Mouse (Mus musculus) heart, postnatal 0 days (tissue): ENCODE results near the gene Cwc15. TPM values are rescaled to one million over a fixed set of nuclear protein-coding genes. Genes with fewer than 3 reads are reported as not detected.

Experiments
- ATAC-seq: fragments of 200-750 bp; cut with Nextera tagmentation; 2 replicates; pipeline ENCODE4 v1.8.0; 2017; ENCODE audit warnings: low read depth, moderate number of reproducible peaks, moderate library complexity; ENCODE audit not compliant: insufficient read depth
- DNase-seq: peaks from one replicate; pipeline ENCODE4 v3.0.0-alpha.2; 2016; ENCODE audit warnings: low spot score
- H3K27ac ChIP-seq: fragments of 300-500 bp; sonication (generic); 2 replicates; pipeline ENCODE4 v1.5.1; 2014; ENCODE audit warnings: low read depth, mild to moderate bottlenecking
- H3K27me3 ChIP-seq: fragments of 300-500 bp; sonication (generic); 2 replicates; pipeline ENCODE4 v1.6.1; 2014; ENCODE audit warnings: low read length, mixed read lengths; ENCODE audit not compliant: control insufficient read depth, insufficient read depth
- H3K36me3 ChIP-seq: fragments of 300-500 bp; sonication (generic); replicated peaks from 2 replicates; pipeline ENCODE4 v1.6.1; 2014; ENCODE audit warnings: low read length, mixed read lengths; ENCODE audit not compliant: control insufficient read depth, insufficient read depth
- H3K4me1 ChIP-seq: fragments of 300-500 bp; sonication (generic); 2 replicates; pipeline ENCODE4 v1.6.1; 2014; ENCODE audit warnings: antibody characterized with exemption; ENCODE audit not compliant: control insufficient read depth, insufficient read depth
- H3K4me2 ChIP-seq: fragments of 300-500 bp; sonication (generic); 2 replicates; pipeline ENCODE4 v1.6.1; 2014; ENCODE audit warnings: low read depth, mild to moderate bottlenecking, low read length, moderate library complexity
- H3K4me3 ChIP-seq: fragments of 300-500 bp; sonication (generic); 2 replicates; pipeline ENCODE4 v1.5.1; 2014; ENCODE audit warnings: low read depth, low read length
- H3K9ac ChIP-seq: fragments of 300-500 bp; sonication (generic); replicated peaks from 2 replicates; pipeline ENCODE4 v1.6.1; 2014; ENCODE audit warnings: low read depth, low read length, mixed read lengths
- H3K9me3 ChIP-seq: fragments of 300-500 bp; sonication (generic); replicated peaks from 2 replicates; pipeline ENCODE4 v1.6.1; 2016; ENCODE audit warnings: low read length; ENCODE audit not compliant: control insufficient read depth
- CTCF ChIP-seq: IDR thresholded peaks from 2 replicates; pipeline ENCODE4 v1.5.1; 2016; ENCODE audit warnings: antibody characterized with exemption, control low read depth, low read depth
- EP300 ChIP-seq: IDR thresholded peaks from 2 replicates; pipeline ENCODE4 v1.6.1; 2016; ENCODE audit warnings: antibody characterized with exemption, low read depth
- WGBS: fragments of 180-500 bp; shearing (Covaris S2); extraction: QIAGEN DNeasy Blood & Tissue Kit; methylation state at CpG from one replicate; pipeline ENCODE4 v1.1.7; 2014; 5-methylcytosine and 5-hydroxymethylcytosine counted together
- polyA plus RNA-seq: library from polyadenylated mRNA; unstranded; fragments of >200 nt; fragmentation: Nextera tagmentation; extraction: Ambion mirVana; gene quantifications from 2 replicates; pipeline ENCODE4 v1.2.1, GENCODE M21; 2015
- total RNA-seq: library from RNA; depleted of rRNA; stranded (reverse); fragments of >200 nt; gene quantifications from 2 replicates; pipeline ENCODE4 v1.2.3, GENCODE M21; 2014; ENCODE audit warnings: low replicate concordance

Gene Cwc15
- total and polyA plus RNA-seq, 2 experiments from 2014 or later, result 26.3 to 127 TPM

GRCm38 (mm10) chr9:14533659-14534058, 33.2 kb downstream of the Cwc15 start:
- TF ChIP-seq EP300 (no peak), CTCF (no peak)

GRCm38 (mm10) chr9:14534833-14535456, 34.5 kb downstream of the Cwc15 start:
- DNase-seq (no peak), ATAC-seq (no peak)
- no peak overlapping the region for H3K4me2 ChIP-seq
- H3K4me3 ChIP-seq, result no peak overlapping the region
- H3K27me3 ChIP-seq, result no peaks in the 10 kb centered on the region
- H3K9me3 ChIP-seq, result no peaks in the 10 kb centered on the region
- no peaks in the 10 kb centered on the region for H3K4me1 ChIP-seq
- peaks cover 9% of the 10 kb centered on the region; the same call in 1 of the 2 replicates for H3K36me3 ChIP-seq
- H3K27ac ChIP-seq, result no peak overlapping the region
- no peak overlapping the region for H3K9ac ChIP-seq
- WGBS, result 81% methylated on average over 9 of the region's 9 CpGs
- no peak for TF ChIP-seq CTCF
- TF ChIP-seq EP300, result no peak

More at GRCm38 (mm10) chr9:14533659-14534058, 33.2 kb downstream of the Cwc15 start:
- Histone ChIP-seq H3K27me3 (no peaks in the 10 kb centered on the region), H3K4me2 (no peak overlapping the region), H3K27ac (no peak overlapping the region), H3K9me3 (no peaks in the 10 kb centered on the region), H3K4me3 (no peak overlapping the region), H3K4me1 (no peaks in the 10 kb centered on the region), H3K36me3 (no peaks in the 10 kb centered on the region), H3K9ac (no peak overlapping the region)
- 74% methylated on average over 2 of the region's 2 CpGs for whole genome bisulfite sequencing
- DNase-seq (no peak), ATAC-seq (no peak)

GRCm38 (mm10) chr9:14544034-14544757, 43.8 kb downstream of the Cwc15 start:
- H3K9ac ChIP-seq, result no peak overlapping the region
- H3K4me1 ChIP-seq, result no peaks in the 10 kb centered on the region
- DNase-seq (no peak), ATAC-seq (no peak; the same call in 1 of the 2 replicates)
- 29% methylated on average over 9 of the region's 9 CpGs for WGBS
- H3K9me3 ChIP-seq, result no peaks in the 10 kb centered on the region
- H3K27me3 ChIP-seq, result no peaks in the 10 kb centered on the region
- H3K4me3 ChIP-seq, result no peak overlapping the region
- no peak overlapping the region for H3K4me2 ChIP-seq
- no peak overlapping the region for H3K27ac ChIP-seq
- peaks cover 88% of the 10 kb centered on the region for H3K36me3 ChIP-seq
- no peak for TF ChIP-seq EP300

- Histone ChIP-seq H3K27ac (no peak overlapping the region), H3K9me3 (no peaks in the 10 kb centered on the region), H3K4me1 (no peaks in the 10 kb centered on the region), H3K4me3 (no peak overlapping the region), H3K36me3 (peaks cover 90% of the 10 kb centered on the region), H3K4me2 (no peak overlapping the region), H3K9ac (no peak overlapping the region), H3K27me3 (no peaks in the 10 kb centered on the region)
- DNase-seq (no peak), ATAC-seq (no peak)
- no peak for TF ChIP-seq EP300
- no peak for TF ChIP-seq CTCF
- WGBS, result 70% methylated on average over 12 of the region's 12 CpGs
These were observed 47.4 kb downstream of the Cwc15 start for GRCm38 (mm10) chr9:14547584-14548365.

GRCm38 (mm10) chr9:14548366-14548761, 47.9 kb downstream of the Cwc15 start:
- H3K27ac ChIP-seq, result no peak overlapping the region
- H3K36me3 ChIP-seq, result peaks cover 91% of the 10 kb centered on the region
- no peak for TF ChIP-seq CTCF
- DNase-seq, result no peak
- H3K9ac ChIP-seq, result no peak overlapping the region
- ATAC-seq, result no peak
- WGBS, result 68% methylated on average over 11 of the region's 11 CpGs
- H3K4me2 ChIP-seq, result no peak overlapping the region
- H3K4me3 ChIP-seq, result no peak overlapping the region
- H3K4me1 ChIP-seq, result no peaks in the 10 kb centered on the region
- H3K27me3 ChIP-seq, result no peaks in the 10 kb centered on the region
- no peaks in the 10 kb centered on the region for H3K9me3 ChIP-seq
